Mouse (Mus musculus) G1E (cell line): ENCODE measurements around the gene Olfr98.

Experiments used
- CTCF ChIP-seq: IDR thresholded peaks from 2 replicates; pipeline ENCODE4 v1.5.1; 2012; ENCODE audit warnings: low read depth, low read length, inconsistent platforms, mixed read lengths
- GATA1 ChIP-seq: IDR thresholded peaks from 2 replicates; pipeline ENCODE4 v1.6.1; 2012; ENCODE audit warnings: borderline replicate concordance, low read length, inconsistent platforms, mixed read lengths
- POLR2AphosphoS5 ChIP-seq: IDR thresholded peaks from 2 replicates; pipeline ENCODE4 v1.6.1; 2012; ENCODE audit warnings: low read depth, low read length, inconsistent platforms; ENCODE audit not compliant: insufficient replicate concordance
- TAL1 ChIP-seq: conservative IDR thresholded peaks from 2 replicates; pipeline ENCODE4 v1.6.1; 2012; ENCODE audit warnings: low read depth, low read length, inconsistent platforms, mixed read lengths

DNA sequence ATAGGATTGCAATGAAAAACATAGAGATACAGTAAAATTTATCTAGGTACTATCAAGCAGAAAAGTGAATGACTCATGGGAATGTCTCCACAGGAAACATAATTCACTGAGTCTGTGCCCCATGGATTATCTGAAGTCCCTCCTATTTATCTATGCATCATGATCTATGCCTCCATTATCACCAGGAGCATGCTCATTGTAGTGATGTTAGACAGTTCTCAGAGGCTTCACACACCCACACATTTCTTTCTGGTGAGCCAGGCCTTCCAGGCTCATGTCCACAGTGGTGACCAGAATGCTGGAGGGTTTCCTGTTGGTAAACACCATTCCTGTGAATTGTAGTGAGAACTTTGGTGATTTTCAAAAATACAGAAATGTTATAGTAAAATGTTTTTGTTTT lies 13.0 kb upstream of the Olfr98 start:
- TF ChIP-seq CTCF (no peak), TAL1 (no peak), GATA1 (no peak), POLR2AphosphoS5 (no peak)
